Mouse (Mus musculus) embryo, embryonic 10.5 days (tissue): ENCODE data around the gene Dusp3.
A peak's percentile ranks its signal among the peaks of the same experiment; 100 is the strongest.
"Not testable (repeated sequence)": the region's sequence is repeated elsewhere in the genome, so short reads cannot be mapped to it uniquely, and the experiment has no call there.

Experiments used
- DNase-seq: peaks from one replicate; pipeline ENCODE4 v3.0.0-alpha.2; 2015; ENCODE audit warnings: low spot score

Gene Dusp3

GRCm38 (mm10) chr11:102010140-102010539 is 23.3 kb upstream of the Dusp3 start:
- DNase-seq = peak; percentile 28

DNA sequence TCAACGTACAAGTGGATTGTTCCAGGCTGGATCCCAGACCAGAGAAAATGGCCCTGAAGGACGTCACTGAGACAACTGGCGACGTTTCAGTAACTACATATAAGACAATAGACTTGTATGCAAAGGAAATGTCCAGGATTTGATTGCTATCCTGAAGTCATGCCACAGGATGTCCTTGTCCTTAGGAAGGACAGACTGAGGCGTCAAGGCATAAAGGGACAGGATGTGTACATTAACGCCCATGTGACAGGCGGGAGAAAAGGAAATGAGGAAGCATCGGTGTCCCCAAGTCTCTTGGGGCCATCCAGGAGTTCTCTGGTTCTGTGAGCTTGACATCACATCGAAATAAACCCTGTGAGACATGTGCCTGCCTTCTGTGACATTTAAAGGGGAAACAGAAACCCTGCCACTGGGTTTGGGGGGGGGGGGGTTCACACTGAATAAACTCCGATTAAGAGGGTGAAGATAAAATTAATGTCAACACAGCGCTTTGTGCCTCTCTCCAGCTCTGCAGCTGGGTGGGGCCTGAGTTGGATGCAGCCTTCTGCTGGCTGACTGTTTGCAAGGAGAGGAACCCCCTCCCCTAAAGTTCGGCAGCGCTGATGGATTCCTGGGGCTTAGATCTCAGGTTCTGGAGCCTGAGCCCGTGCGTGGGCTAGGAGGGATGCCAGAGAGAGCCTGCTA is 22.3 kb upstream of the Dusp3 start:
- no peak for DNase-seq

DNA sequence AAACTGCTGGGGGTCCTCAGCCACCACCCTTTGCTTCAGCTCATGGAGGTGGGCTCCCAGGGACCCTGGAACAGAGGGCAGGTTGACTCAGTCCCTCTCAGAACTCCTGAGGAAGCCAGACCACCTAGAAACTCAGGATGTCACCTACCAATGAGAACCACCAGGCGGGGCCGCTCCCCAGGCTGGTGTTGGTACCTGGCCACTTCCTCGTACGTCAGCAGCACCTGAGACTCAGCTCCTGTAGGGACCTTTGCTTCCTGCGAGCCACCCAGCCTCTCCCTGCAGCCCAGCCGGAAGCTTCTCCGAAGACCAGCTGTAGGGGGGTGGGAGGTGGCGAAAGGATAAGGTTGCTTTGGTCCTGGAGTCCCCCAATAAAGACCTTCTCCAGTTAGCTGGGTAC is 21.6 kb upstream of the Dusp3 start:
- DNase-seq = no peak

DNA sequence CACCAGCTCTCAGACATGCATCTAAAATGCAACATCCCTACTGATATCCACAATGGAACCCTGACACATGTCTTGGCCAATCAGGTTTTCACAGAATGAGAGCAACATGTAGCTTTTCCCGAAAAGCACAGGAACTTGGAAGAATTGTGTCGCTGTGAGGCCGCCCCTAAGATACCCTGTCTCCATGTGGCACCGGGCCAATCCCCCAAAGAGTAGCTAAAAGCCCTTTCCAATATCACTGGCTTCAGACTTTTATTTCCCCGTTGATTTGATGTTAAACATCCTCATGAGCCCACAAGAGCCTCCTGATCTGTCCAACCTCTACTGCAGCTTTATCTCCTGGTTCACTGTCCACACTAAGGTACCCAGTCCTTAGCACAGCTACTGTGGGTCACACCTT is 19.9 kb upstream of the Dusp3 start:
- no peak for DNase-seq

GRCm38 (mm10) chr11:102006271-102006670 is 19.5 kb upstream of the Dusp3 start:
- no peak for DNase-seq

DNA sequence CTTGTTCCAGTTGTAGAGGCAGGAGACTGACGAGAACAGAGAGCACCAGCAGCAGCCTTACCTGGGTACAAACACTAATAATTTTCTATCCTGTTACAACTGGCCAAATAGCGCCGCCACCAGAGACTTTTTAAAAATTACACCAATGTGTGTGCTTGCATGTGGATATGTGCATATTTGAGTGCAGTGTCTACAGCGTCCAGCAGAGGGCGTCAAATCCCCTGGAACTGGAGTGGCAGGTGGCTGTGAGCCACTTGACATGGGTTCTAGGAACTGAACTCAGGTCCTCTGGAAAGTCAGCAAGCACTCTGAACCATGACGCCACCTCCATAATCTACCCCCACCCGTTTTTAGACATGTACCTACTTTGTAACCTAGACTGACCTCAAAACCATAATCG is 17.4 kb upstream of the Dusp3 start:
- DNase-seq = no peak

- DNase-seq = peak; percentile 42
Measured at GRCm38 (mm10) chr11:101999466-101999865, 12.7 kb upstream of the Dusp3 start.

DNA sequence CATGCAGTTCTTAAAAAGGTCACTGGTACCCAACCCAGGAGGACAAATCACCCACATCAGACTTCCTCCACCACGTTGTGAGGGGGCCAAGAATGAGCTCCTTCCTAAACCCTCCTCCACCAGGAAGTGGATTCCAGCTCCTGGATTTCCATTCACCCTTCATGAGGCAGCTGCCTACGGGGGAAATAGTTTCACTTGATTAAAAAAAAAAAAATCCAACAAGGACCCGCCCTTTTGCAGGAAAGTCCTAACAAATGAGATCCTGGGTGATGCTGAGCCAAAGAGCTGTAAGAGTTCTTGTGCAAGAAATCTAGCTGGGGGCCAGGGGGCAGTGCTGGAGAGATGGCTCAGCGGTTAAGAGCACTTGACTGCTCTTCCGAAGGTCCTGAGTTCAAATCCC is 11.4 kb upstream of the Dusp3 start:
- no peak for DNase-seq

DNA sequence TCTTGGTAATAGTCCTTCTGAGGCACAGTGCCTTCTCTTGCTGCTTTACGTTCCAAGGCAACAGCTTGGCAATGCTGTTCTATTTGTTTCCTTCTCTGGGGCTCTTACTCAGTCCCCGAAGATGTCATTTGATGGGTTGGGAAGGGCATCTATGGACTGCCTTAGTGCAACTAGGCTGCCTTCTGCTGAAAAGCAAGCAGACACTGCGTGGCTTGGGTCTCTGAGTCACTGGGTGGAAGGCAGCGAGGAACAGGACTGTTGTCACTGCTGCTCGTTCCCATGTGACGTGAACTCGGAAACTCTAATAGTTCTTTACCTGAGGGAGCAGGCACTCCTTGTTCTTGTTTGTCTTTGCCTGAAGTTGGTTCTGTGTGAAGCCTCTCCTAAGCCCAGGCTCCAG is 9.1 kb upstream of the Dusp3 start:
- DNase-seq = no peak

GRCm38 (mm10) chr11:101994100-101994499 is 7.3 kb upstream of the Dusp3 start:
- no peak for DNase-seq

DNA sequence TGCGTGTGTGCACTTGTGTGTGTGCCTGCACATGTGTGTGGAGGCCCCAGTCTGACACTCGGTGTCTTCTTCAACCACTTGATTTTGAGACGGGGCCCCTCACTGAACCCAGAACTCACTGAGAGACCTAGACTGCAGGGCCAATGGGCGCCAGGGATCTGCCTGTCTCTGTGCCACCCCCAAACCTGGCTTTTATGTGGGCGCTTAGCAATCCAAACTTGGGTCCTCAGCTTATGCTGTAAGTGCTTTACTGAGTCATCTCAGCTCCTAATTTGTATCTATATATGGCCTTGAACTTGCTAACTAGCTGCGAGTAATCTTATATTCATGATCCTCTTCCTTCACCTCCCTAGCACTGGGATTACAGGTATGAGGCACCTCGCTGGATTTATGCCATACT is 5.6 kb upstream of the Dusp3 start:
- DNase-seq = no peak

- no peak for DNase-seq
Measured at GRCm38 (mm10) chr11:101991813-101992212, 5.0 kb upstream of the Dusp3 start.

DNA sequence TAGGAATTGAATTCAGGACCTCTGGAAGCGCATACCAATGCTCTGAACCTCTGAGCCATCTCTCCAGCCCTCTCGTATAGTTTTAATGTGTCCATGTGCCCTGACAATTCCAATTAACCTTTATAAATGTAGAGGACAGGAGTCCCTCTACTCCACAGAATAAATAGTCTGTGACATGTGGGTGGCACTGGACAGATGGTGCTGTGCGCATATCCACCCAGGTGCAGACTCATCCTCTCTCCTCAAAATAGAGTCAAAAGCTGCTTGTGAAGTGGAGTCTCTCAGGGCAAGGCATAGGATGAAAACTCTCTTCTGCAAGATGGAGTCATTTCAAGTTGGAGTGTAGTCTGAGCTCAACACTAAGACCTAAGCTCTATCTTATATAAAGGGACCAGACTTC is 3.4 kb upstream of the Dusp3 start:
- DNase-seq = no peak

- DNase-seq = peak; percentile 94
Measured at GRCm38 (mm10) chr11:101985990-101986389, 823 bp downstream of the Dusp3 start.

DNA sequence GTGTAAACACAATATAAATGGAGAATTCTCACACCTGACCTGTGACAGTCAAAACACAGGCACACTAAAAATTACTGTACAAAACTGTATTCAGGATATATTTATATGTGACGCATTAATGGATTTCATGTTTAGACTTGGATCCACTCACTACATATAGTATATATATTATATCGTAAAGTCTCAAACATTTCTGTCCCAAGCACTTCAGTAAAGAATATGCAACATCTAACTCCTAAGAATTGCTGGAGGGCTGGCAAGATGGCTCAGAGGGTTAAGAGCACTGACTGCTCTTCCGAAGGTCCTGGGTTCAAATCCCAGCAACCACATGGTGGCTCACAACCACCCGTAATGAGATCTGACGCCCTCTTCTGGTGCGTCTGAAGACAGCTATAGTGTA is 1.4 kb downstream of the Dusp3 start:
- not testable (repeated sequence) for DNase-seq

- DNase-seq = peak; percentile 96
Measured at GRCm38 (mm10) chr11:101984054-101985025, 2.5 kb downstream of the Dusp3 start, which contains the start of gene Cfap97d1. Gene Cfap97d1, plus strand, starts transcription at chr11:101984279.

- no peak for DNase-seq
Measured at GRCm38 (mm10) chr11:101983431-101983921, 3.3 kb downstream of the Dusp3 start.

- no peak for DNase-seq
Measured at GRCm38 (mm10) chr11:101982981-101983411, 3.8 kb downstream of the Dusp3 start.

DNA sequence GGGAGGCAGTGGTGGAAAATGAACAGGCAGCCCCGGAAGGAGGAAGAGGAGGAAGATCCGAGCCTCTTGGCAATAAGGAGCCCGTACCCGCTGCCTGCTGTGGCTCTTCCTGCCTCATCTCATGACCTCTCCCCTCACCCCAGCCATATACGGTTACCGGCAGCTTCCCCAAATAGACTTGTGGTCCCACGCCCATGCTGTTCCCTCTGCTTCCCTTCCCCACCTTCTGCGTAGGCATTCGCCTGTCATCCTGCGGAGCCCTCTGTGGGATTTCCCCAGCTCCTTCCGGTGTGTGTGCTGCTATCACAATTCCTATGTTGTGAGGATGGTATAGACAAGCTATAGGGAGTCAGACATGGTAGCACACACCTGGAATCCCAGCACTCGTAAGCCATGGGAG is 5.0 kb downstream of the Dusp3 start:
- no peak for DNase-seq

DNA sequence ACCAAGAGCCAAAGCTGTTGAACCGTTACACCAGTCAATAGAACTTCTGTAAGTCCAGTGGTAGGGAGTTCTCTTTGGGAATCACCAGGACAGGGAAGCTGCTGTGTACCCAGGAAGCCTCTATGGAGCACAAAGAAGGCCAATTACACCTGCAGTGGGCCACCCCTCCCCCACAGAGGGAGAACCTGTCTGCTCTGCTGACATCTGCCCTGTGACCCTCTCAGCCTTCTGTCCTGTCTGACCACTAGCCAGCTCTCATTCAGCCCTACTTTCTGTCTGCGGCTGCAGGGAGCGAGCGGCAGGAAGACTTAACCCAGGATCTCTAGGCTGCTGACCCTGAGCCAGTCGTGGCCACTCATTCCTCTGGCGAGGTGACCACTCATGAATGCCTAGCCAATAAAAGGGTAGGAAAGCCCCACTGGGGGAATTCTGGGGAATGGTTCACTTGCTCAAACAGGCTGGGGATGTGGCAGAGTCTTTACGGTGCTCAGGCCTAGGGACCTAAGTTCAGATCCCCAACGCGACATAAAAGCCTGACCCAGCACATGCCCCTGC is 6.1 kb downstream of the Dusp3 start:
- DNase-seq = no peak

- DNase-seq = no peak
Measured at GRCm38 (mm10) chr11:101979140-101979539, 7.7 kb downstream of the Dusp3 start.

DNA sequence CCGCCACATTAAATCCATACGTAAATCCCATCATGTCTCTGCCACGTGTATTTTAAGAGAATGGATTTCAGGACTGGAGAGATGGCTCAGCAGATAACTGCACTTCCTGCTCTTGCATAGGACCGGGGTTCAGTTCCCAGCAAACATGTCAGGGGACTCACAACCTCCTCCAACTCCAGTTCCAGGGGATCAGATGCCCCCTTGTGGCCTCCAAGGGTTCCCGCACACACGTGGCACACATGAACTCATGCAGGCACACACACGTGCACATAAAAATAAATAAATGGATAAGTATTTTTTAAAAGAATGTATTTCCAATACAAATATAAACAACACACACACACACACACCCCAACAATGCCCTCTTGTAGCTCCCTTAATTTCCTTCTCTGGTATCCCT is 9.9 kb downstream of the Dusp3 start:
- DNase-seq = no peak

DNA sequence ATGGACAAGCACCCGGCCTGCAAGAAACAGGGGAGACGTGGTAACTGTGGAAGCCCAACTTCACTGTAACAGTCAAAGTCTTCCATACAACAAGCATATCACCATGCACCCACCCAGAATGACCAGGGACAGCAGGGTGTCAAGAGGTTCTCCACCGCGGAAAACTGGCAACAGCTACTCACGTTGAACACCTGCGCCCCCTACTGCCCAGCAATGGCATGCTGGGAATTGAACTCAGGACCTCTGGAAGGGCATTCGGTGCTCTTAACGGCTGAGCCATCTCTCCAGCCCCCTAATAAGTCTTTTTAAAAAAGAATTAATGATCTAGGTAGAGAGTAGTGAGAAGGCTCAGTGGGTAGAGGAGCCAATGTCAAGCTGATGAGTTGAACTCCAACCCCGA is 11.9 kb downstream of the Dusp3 start:
- DNase-seq = no peak
